Mouse (Mus musculus) 3134 (cell line): ENCODE measurements around the gene Gdf7.

Experiments used
- DNase-seq: peaks from one replicate; pipeline ENCODE4 v3.0.0-alpha.2; 2011; ENCODE audit warnings: low spot score; ENCODE audit not compliant: insufficient read length; ENCODE audit errors: extremely low read depth

Gdf7 gene

DNA sequence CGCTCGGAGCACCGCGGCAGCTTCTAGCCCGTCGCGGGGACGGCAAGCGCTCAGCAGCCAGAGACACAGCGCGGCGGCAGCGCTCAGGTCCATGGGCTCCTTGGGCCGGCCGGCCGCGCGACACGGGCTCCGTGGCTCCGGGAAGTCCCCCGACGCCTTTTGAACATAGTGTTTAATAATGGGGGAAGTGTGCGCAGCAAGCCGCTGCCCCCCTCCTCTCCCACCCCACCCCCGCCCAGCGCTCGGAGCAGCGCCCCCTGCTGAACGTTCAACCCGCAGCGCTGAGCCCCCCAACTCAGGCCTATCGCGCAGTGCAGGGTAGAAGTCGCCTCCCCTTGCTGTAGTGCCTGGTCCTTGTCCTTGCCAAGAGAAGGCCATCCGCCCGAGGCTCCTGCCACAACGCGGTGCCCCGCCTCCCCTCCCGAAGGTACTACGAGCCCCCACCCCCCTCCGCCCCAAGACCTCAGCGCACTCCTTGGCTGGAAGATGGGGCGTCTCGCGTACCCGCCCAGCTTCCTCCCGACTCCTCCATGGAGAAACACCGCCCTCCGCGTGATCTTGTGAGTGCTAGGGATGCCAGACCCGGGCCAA is at the start of gene Gdf7:
Gdf7 (minus strand) TSS at position 114 of the 591 bp plus-strand sequence.
- DNase-seq, result no peak

DNA sequence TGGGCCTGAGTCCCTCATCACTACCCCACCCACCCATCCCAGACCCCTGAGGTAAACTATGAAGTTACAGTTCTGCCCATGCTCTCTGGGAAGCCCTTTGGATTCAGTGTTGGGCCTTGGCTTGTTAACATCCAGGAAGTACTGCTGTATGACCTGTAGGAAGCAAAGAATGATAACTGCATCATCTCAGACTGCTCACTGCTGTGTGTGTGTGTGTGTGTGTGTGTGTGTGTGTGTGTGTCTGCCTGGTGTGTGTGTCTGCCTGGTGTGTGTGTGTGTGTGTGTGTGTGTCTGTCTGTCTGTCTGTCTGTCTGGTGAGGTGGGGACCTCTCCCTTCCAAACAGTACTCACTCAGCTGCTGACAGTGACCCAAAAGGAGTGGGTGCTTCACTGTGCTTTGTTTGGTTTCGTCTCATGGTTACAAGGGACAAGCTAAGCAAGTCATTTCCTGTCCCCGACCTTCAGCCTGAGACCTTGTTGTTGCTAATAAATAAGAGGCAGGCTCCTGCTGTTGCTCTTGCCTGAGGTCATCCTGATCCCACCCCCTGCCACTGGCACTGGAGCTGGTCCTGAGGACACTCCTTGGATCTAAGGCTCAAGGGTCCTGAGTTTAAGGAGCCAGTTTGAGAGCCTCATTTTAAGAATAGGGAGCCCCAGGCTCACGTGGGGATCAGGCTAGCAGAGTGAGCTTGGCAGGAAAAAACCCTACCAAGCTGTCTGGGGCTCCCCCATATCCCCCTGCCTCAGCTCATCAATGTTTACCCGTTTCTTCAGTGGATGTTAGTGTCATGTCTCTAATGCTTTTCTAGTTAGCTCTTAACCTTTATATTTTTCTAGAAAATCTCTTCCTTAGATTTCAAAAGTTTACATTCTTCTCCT is 49.5 kb upstream of the Gdf7 start:
- DNase-seq, result no peak

DNA sequence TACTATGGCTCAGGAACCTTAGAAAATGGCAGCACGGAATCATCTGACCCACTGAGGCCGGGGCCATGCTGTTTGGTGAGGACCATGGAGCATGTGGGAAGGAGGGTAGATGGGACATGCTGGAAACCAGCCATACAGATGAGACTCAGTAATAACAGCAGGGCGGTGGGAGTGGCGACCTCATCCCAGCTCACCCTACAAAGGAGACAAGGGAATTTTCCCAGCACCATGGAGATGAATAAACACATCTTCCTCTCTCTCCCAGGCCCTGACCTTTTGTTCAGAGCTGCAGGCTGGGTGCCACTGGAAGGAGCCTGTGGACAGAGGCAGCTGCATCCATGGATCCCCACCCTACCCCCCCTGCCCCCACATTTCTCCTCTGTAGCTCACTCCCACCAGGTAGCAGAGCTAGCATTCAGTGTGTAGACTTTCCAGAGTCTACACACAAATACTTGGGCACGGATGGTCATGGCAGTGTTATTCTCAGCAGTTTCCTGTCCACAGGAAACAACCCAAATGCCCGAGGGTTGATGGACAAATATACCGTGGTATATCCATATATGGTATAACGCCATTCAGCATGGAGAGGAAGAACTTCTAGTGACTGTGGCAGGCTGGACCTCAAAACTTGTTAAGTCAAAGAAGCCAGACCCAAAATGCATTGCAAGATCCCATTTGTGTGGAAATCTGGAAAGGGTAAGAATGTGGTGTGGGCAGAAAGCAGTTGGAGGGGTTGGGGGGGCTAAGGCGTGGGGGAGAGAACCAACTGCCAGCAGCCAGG is 47.2 kb upstream of the Gdf7 start:
- no peak for DNase-seq

DNA sequence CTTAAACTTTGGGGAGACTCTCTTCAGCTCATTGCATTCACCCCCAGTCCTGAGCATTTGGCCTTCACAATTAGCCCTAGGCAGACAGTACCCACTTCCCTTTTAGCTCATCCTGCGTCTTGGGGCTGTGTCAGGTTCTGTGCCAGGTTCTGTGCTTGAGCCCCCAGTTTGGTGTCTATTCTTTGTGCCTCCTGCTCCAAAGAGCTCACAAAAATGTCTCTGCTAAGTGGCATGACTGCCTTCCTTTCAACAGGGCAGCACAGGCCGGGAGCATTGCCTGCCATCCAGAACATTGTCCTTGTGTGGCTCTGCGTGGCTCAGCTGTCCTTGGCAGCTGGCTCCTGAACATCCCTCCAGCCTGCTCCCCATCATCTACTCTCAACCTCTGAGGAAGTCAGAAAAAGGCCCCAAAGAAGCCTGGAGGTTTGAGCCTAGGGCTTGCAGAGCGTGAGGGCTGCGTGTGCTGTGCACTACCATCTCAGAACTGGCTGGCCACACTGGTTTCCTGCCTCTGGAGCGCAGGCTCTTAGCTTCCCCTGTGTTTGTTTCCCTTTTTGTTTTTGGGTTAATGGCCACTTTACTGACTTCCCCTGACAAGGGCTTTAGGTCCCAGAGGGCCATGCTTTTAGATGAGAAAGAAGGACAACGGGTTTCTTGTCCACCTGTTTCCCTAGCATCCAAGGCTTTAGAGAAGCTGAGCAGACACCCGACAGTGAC is 46.1 kb upstream of the Gdf7 start:
- no peak for DNase-seq

DNA sequence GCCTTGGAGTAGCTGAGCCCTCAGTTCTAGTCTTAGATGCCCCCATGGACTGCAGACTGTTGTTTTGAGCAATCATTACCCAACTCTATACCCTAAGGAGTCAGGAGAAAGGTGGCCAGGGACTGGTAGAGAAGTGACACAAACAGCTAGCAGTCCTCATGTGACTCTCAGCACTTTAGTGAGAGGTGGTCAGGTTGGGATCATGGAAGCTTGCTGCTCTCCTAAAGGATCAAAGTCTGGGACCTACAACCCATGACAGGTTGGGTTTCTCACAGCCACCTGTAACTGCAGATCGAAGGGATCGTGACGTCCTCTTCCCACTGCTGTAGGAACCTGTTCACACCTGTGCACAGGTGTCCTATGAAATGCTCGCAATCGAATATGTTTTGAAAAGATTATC is 43.8 kb upstream of the Gdf7 start:
- no peak for DNase-seq

DNA sequence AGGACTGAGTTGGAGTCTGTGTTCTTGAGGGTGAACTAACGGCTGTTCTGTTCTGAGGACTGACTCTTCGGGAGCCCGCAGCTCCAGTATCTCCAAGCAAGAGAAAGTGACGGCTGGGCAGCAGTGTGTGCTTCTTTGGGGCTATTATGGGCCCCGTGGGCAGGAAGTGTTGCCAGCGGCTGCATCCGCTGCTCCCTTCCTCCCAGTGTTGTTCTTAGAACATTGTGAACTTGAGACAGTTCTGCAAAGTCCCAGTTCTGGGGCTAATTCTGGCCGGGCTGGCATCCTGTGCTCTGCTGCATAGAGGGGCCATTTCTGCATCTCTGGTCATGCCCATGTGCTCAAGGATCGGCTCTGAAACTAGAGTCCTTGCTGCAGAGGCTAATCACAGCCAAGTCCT is 43.1 kb upstream of the Gdf7 start:
- no peak for DNase-seq

DNA sequence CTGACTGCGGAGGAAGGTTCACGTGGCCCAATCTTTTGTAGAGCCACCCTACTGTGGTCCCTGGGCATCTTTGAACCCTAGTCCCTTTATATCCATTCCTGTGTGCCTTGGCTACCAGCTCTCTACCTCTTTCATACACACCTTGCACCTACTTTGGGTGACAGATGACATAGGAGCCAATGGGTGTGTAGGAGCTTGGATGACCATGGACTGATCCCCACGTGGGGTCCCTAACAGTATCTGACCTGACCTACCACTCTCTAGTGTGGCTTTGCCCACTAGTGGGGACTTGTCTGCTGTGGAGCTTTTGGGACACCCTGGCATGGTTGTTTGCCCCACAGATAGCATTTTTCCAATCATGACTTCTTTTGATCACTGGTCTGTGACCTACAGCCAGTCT is 41.6 kb upstream of the Gdf7 start:
- DNase-seq, result no peak

DNA sequence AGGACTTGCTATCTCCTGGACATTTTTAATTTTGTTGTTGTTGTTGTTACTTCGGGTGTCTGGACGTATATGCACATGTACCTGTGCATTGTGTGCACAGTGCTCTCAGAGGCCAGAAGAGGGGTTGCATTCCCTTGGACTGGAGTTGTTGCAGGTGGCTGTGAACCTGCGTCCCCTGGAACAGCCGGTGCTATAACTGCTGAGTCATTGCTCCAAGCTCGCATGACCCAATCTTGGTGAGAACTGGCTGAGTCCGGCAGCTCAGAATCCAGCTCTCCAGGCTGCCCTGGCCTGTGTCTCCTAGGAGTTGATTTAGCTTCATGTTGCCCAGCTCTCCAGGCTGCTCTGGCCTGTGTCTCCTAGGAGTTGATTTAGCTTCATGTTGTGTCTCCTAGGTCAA is 39.3 kb upstream of the Gdf7 start:
- DNase-seq, result no peak

DNA sequence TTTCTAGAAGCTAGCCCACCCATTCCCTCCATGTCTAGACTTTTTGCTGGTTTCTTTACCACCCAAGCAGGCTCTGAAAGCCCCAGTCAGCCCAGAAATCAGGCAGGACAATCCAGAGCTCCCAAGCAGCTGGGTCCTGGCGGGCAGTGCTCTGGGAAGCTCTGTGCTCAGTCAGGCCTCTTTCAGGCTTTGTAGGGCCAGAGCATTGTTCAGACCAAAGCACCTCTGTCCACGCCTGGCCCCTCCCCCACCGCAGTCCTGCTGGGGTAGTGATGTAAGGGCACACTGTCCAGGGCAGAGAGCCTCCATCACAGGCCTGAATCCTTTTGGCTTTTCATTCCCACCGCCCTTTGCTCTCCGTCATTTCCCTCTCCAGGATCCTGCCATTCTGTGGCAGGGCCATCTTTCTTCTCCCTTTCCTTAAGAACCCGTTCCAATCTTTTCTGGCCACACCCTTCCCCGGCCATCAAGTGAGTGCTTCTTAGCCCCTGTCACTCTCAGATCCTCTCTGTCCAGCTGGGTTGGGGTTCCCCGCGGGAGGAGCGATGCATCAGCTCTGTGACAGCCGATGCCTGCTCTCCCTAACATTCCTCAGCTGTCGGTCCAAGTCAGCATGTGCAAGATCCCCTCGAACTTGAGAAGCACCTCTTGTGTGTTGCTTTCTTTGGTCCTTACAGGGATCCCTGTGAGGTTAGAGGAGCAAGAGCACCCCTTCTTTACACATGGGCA is 38.0 kb upstream of the Gdf7 start:
- DNase-seq, result no peak

DNA sequence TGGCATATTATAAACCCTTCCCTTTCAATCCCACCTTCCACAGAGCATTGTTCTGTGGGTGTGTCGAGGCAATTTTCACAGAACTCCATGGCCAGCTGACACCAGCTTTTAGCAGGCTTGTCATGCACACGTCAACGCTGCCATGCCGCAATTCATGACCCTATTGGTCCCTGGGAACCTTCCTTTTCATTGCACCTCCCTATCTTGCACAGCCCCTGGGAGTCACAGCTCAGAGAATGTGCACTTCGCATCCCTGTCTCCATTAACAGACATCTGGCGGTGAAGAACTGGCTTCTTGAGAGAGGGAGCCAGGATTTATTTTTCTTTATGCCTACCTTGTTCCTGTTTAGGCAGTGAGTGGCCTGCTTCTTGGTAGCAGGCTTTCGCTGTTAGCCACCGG is 37.2 kb upstream of the Gdf7 start:
- DNase-seq, result no peak

DNA sequence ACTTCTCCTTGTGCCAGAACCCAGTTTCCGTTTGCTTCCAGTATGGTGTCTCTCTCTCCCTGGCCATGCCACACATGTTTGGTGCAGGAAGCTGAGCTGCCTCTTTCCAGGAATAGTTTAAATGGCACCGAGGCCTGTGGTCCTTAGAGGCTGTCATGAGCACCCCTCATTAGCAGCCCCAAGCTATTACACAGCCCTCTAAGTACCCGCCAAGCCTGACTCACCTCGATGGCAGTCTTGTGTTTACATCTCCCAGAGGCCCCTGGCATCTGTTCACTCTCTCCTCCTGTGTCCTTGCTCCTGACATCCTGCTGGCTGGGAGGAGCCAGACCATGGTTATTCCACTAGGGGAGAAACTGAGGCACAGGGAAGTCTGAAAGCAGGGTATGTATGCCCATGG is 36.7 kb upstream of the Gdf7 start:
- DNase-seq, result peak; percentile 60

DNA sequence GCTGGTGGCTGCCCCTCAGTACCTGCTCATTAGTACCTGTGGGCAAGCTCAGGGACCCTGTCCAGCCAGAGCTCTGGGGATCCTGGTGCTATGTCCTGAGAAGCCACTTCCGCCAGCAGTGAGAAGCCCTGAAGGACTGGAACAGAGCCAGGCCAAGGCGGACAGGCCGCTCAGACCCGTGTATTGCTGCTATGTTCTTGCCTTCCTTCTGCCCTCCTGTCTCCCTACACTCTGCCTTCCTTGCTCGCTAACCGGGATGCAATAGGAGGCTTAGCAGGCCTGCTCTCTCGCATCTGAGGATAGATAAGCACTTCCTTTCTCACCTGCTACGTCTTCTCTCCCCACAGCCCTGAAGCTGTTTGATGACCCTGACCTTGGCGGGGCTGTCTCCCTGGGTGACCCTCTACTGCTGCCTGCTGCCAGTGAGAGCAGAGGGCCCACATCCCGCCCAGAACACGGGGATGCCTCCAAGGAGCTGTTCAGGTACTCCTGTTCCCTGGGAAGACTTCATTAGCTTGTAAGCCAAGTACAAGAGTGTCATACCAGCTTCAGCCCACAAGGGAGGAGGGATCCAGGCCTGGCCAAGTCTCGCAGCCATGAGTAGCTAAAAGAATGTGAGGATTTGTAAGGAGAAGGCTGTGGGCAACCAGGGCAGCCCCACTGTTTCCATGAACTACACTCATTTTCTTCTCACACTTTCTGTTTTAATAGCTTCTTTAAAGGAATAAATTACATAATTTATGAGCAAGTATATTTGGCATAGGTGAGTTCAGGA is 35.7 kb upstream of the Gdf7 start:
- DNase-seq, result no peak

DNA sequence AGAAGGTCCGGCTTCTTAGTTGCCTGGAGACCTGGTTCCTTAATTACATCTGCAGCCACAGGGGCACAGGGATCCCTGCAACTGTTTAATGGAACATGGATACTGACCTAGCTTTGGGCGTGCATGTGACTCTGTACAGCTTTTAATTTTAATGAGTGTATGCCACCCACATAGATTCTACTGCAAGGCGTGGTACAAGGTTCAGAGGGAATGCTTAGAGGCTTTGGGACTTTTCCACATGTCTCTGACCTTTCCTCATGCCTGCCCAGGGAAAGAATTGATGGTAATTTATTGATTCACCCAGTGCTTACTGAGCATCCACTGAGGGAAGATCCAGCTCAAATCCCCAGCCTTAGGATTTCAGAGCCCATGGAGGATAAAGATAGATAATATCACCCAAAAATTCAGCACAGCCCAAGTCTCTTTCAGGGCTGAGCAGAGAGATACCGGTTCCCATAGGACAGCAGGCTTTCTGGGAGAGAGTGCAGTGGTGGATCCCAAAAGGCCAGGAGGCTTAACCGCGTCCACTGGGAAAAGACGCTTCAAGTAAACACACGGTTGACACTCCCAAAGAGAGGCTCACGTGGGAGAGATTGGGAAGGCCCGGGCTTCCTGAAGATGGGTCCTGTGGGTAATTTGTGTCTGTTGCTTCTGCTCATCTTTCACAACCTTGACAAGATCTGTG is 35.0 kb upstream of the Gdf7 start:
- no peak for DNase-seq

DNA sequence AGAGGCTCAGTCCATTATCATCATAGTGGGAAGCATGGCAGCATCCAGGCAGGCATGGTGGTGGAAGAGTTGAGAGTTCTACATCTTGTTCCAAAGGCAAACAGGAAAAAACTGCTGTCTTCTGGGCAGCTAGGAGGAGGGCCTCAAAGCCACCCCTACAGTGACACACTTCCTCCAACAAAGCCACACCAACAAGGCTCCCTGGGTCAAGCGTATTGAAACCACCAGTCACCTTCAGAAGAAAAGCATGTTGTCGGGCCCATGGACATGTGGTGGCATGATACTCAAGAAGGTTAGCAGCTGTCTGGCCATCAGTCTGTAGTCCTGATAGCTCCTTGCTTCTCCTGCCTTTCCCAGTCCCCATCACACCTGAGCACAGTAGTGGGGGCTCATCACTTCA is 33.7 kb upstream of the Gdf7 start:
- no peak for DNase-seq

DNA sequence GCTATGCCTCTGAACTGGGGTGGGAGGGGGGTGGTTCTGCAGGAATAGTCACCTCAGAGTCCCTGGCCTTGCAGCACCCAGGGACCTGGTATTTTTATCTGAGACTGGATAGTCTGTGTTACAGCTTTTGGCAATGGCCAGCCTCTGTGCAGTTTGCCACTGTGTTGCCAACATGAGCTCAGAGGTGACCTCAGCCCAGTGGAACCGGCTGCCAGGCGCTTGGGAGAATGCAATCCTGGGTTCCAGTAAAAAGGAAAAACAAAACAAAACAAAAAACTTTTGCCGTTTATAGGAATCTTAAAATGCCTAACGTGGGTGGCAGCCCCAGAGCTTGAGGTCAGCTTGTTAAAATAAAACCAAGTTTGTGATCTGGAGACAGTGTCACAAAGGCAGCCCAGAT is 32.5 kb upstream of the Gdf7 start:
- DNase-seq, result no peak

DNA sequence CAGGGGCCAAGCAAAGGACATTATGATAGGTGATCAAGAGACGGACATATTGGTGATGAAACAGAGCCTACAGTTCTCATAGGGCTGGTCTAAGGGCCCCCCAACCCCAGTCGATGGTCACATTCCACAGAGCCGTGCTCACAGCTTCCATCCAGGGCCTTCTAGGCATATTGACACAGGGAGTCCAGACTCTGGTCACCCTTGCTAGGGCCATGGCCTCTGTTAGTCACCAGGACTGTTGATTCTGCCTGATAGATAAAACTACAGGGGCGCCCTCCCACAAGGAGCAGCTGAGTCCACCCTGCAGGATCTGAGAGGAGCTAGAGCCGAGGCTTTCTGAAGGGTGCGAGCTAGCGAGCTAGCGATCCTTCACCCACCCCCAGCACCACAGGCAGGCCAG is 31.9 kb upstream of the Gdf7 start:
- no peak for DNase-seq

DNA sequence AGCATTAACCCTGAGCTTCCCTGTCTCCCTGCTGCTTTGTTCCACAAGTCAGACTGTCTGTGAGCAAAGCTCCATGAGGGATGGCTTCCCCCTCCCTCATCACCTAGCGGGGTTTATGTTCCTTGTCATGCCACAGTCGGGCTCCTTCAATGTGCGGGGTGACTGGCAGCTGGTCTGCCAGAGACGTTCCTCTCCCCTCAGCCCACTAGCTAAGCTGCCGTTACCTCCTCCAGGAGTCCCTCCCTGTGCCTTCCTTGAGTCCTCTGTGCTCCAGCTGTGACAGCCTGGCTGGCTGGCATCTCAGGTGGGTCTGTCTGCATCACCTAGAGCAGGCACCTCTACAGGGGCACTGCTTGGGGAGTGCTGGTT is 30.4 kb upstream of the Gdf7 start:
- no peak for DNase-seq

DNA sequence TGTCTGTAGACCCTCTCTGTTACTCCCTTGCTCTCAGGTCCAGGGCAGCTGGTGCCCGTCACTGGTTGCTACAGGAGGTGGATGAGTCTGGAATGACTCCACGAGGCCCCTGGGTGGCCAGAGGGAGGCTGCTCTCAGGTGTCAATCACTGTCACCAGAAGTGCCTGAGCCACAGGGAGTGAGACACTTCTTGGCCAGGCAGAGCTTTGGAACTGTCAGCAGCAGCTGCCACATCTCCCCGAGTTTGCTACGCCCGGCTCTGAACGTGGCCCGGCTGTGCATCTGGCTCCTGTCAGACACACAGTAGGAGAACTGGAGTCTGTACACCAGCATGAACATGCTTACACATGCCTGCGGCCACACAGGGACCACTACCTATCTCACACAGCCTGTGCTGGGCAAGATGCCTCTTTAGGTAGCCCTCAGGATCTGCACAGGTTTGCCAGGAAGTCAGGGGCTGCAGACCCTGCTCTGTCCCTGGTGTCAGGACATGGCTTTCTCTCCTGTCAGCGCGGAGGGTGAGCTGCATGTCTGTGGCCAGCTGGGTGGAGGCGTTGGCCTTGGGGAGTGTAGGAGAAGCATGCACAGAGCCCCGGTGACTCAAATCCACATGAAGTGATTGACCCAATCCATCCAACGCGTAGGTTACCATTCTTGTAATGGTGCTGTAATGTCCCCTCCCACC is 29.9 kb upstream of the Gdf7 start:
- DNase-seq, result no peak

DNA sequence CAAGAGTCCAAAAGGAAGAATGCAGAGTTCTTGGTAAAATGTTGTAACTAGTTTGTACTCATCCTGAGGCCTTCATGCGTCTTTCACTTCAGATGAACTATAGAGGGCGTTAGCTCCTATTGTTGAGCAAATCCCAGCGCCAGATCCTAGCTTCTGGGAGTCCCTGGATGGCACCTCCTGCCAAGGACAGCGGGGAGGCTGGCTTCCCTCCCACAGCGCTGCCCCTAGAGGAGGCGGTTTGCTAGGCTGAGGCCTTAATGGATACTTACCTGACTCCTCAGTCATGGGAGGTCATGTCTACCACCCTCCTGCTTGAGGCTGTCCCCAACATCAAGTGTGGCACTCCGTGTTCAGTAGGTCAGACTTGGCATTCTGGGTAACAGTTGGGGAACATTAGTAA is 27.5 kb upstream of the Gdf7 start:
- DNase-seq, result no peak
